Mouse (Mus musculus) C2C12 (cell line): ENCODE data around the gene Chd6.

Experiments
- CTCF ChIP-seq: IDR thresholded peaks from one replicate; pipeline ENCODE4 v1.5.1; 2011; ENCODE audit not compliant: control insufficient read depth, insufficient read depth, insufficient read length
- FOSL1 ChIP-seq: IDR thresholded peaks from one replicate; pipeline ENCODE4 v1.8.0; 2011; ENCODE audit warnings: mild to moderate bottlenecking, low read length; ENCODE audit not compliant: poor library complexity, insufficient read depth, severe bottlenecking
- MAX ChIP-seq: IDR thresholded peaks from one replicate; pipeline ENCODE4 v1.6.1; 2011; ENCODE audit warnings: mild to moderate bottlenecking, control low read depth
- MYOD1 ChIP-seq: IDR thresholded peaks from one replicate; pipeline ENCODE4 v1.6.1; 2011; ENCODE audit warnings: low read depth; ENCODE audit not compliant: control insufficient read depth, insufficient read length
- MYOG ChIP-seq: IDR thresholded peaks from one replicate; pipeline ENCODE4 v1.6.1; 2011; ENCODE audit not compliant: control insufficient read depth, insufficient read length; ENCODE audit errors: extremely low read depth
- USF1 ChIP-seq: IDR thresholded peaks from one replicate; pipeline ENCODE4 v1.6.1; 2011; ENCODE audit warnings: low read depth, mild to moderate bottlenecking, control low read depth, moderate library complexity

- no peak for TF ChIP-seq CTCF
- no peak for TF ChIP-seq USF1
- TF ChIP-seq MAX, result no peak
- no peak for TF ChIP-seq MYOG
- no peak for TF ChIP-seq FOSL1
- no peak for TF ChIP-seq MYOD1
Measured at GRCm38 (mm10) chr2:161078590-161078989, 30.3 kb downstream of the Chd6 start.
